Mouse (Mus musculus) left cerebral cortex, postnatal 4 days (tissue): ENCODE measurements at regions not wholly inside any gene's neighbourhood (a gene's known extent, or its start where the extent isn't known, plus 50 kb on each side); places are given as distances from the start of the nearest gene placed in this dataset.

Experiments used
- DNase-seq: peaks from one replicate; pipeline ENCODE4 v3.0.0-alpha.2; 2022
- intact Hi-C: fragments of 180-260 bp; cut with DNase I; formaldehyde crosslinking; loops from one replicate; pipeline ENCODE4 v1.15.1; 2025

DNA sequence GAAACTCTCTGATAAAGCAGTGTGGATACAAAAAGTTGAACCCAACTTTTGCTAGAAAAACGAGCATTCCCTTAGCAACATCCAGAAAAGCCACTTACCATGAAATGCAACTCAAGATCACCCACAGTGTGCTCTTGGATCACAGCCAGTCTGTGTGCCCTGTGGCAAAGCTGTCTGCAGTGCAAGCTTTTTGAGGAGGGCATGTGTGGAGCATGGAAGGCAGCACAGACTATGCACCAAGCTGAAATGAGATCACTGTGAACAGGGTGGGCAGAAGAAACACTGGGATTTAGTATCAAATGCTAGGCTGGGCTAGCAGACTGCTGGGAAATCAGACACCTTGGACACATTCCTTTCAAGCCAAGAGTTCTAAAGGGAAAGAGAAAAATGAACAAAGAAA, 162.4 kb downstream of the Sim1 start:
- peak; percentile 45 for DNase-seq
- intact Hi-C loops, result no loop called here

DNA sequence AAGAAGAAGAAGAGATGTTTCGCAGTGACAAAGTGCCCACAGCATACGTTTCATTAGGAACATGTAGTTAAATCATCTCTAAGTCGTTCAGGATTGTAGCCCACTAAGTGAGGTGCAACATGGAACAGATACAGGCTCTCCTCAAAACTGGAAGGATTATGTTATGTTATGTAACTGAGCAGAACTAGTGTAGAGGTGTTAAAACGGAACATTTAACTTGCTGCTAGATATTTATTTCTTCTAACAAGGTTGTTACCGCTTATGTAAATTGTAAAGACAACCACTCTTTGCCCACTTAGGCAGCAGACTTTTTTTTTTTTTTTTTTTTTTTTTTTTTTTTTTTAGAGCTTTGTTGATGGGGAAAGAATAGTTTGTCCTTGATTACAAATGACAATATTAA, 163.8 kb downstream of the Sim1 start:
- no peak for DNase-seq
- intact Hi-C loops, result no loop called here

DNA sequence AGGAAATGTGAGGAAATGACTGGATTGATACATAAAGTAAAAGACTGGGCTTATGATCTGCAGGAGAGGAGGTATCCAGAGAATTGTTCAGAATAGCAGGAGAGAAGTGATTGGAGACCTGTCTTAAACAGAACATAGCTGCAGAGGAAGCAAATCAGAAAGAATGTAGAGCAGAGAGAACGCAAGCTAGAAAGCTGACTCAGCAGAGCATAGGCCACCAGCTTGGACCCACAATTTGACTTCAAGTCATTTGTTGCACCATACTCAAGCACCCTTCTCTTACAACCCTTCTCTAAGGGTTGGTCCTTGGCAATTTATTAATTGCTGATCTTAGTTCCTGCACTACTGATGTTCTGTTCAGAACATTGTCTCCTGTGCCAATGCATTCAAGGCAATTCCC, 207.0 kb downstream of the Sim1 start:
- intact Hi-C loops, result no loop called here
- no peak for DNase-seq

DNA sequence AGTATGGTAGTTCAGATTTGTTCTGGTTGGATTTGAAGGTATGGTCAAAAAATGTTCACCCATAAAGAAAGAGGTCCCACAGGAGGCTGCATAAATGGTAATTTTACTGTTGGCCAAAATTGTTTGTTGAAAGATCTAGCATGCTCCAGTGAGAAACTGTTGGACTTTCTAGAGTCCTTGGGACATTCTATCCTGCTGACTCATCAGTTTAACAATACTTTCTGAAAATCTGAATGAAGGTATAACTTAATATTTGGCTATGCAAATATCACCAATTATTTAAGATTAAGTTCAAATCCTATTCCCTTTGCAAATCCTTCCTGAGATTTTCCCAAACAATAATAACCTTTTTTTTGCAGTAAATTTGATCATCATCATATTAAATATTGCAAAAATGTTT, 257.3 kb downstream of the Sim1 start:
- intact Hi-C loops, result no loop called here
- DNase-seq, result no peak

DNA sequence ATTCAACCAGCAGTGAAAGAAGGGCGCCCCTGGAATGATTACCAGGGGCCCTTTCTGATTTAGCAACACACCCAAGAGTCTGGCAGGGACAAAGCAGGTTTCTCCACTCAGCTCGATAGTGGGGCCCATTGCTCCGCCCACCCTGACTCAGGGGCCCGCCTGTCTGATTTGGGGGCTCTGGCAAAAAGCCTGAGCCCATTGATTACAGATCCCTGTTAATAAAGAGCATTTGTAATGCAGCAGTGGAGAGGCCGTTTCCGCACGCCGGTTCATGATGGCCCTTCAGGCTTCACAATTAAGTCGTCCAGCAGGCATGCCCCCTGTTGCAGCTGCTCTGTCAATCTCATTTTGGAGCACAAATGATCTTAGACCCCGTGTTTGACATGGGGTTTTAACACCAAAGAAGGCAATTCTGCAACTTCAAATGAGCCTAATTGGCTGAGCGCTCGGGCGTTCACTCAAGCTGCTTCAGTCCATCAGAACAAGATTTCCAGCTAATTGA, 259.0 kb downstream of the Sim1 start:
- intact Hi-C loops, result no loop called here
- peak; percentile 33 for DNase-seq

DNA sequence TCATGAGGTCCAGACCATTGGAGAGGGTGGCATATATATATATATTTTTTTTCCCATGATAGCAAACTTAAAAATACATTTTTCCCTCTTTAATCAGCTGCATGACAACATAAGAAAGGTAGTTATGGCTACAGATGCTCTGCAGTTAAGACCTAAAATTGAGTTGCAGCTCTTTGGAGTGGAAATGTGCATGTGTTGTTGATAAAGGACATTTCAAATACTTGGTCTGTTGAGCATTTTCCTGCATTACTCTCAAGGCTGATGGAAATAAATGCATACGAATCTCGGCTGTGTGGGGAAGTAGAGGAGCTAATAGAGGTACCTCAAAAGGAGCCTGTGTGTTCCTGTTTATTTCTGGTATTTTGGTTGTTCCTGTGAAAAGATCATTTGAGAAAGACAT, 259.5 kb downstream of the Sim1 start:
- no peak for DNase-seq

DNA sequence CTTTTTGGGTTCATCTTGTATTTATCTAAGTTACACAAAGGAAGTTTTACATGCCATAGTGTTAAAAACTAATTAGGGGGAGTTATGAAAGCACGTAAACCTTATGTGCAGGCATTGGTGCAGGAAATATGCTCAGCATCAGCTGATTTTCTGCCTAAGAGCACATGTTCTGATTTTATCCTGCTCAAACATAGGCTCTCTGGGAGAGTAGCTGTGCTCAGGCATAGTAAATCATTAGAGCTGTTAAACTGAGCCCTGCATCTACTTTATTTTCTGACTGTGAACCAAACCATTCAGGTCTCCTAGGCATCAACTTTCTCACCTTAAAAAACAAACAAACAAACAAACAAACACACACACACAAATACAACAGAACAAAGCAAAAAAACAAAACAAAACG, 260.2 kb downstream of the Sim1 start:
- DNase-seq, result no peak
- intact Hi-C loops, result no loop called here

More for the DNA sequence above, 259.5 kb downstream of the Sim1 start:
- intact Hi-C loops, result no loop called here

DNA sequence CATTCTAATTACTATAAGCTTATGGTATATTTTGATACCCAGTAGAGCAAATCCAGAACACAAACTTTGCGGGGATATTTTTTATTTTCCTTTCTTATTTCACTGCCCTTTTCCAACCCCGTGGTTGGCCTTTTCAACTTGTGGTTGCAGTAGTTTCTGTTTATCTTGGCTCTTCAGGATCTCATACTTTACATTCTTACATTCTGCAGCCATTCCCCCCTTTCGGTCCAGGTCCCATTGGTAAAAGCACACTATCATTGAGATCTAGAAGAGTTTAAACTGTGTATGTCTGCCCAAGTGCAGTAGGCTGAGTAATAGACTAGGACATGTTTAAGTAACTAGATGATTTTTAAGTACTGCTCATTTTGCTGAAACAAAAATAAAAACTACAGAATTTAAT, 279.1 kb downstream of the Sim1 start:
- intact Hi-C loops, result no loop called here
- DNase-seq, result no peak

DNA sequence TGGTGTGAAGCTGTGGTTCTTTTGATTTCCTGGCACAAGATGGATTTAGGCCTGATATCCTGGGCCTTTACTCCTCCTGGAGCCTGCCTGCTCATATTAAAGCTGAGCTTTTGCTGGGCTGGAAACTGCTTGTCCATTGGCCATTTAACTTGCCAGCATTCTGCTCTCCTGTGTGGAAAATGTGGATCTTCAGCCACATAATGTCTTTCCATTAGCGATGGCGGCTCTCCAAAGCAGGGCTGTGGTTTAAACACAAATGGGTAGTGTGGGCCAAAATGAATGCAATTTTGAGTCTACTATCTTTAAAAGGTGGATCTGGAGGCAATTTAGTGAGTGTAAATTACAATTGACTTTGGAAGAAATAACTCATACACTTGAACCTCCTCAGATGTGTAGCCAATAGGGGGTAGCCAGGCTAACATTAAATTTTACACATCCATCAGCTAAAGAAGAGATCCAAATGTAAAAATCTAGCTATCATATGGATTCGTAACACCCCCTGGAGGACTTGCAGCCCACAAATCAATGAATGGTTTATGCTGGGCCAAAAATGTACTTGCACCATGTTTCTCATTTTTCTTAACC, 281.5 kb downstream of the Sim1 start:
- intact Hi-C loops, result no loop called here

DNA sequence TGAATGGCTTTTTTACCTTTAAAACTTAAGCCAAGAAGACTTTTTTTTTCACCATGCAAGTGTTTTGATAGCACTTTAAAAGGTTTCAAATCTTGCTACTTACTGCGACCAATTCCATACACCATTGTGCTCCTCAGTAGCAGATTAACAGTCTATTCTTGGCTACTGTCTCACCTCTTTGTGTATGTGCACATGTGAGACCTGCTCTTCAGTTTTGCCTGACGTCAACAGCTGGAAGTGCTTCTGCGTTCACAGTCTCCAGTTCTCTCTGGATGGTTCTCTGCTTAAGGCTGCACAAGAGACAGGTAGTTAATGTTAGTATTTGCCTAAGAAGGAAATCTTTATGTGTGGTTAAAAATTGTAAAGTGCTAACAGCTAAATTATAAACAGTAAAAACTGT, 282.1 kb downstream of the Sim1 start:
- no peak for DNase-seq
- intact Hi-C loops, result no loop called here

More for the DNA sequence above, 281.5 kb downstream of the Sim1 start:
- peak; percentile 6 for DNase-seq

DNA sequence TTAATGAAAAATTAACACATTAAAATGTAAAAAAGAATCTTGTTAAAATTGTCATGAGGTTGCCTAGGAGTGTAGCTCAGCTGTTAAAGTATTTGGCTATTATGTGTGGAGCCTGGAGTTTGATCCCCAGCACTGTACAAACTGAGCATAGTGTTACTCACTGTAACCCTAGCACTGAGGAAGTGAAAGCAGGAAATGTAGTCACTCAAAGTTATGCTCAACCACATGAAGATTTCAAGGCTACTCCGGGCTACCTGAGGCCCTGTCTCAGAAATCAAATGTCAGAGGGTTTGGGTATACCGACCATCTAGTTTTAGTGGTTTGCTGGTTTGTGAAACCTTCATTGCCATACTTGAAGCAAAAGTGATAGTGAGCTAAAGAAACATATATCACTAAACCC, 287.2 kb downstream of the Sim1 start:
- no peak for DNase-seq
- intact Hi-C loops, result no loop called here

DNA sequence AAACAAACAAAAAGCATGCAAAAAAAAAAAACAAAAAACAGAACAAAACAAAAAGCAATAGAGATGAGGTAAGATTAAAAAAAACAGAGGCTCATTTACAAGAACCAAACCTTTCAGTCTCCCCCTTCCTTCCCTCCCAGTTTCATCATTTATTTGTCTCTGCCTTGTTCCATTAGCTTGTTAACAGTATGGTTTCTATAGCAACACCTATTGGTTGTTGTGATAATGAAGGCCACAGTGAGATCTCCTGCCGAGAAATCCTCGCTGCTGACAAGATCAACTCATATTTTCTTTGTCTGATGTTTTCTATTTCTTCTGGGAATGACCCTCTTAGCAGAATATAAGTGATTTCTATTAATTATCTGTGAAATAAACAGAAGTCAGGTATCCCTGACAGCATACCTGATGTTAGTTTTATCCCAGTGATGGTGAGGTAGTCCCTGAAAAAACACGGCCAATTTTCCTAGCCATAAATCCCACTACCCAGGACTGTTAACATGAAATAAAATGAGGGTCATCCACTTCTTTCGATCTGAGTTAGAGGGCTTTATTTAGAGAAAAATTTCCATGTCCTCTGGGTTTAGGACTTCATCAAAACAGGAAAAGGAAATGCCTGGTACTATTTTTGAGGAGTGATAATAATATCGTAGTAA, 288.9 kb upstream of the Gm49339 start:
- no peak for DNase-seq
- intact Hi-C loops, result no loop called here

DNA sequence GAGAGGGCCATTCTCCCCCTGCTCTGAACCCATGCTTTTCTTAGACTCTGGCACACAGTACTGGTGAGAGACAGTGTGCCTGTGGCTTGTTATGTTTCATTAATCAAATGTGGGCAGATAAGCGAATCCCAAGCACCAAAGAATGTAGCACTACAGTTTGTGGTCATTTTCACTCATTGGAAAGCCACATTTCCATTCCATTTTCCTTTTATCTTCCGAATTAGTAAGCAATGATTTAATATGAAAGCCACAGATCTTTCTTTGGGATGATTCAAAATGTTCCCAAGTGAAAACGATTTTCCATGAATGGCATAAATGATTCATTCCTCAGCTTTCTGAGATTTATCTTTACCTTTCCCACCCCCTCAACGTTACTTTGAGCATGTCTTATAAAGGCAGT, 260.9 kb upstream of the Gm49339 start:
- intact Hi-C loops, result no loop called here
- no peak for DNase-seq

DNA sequence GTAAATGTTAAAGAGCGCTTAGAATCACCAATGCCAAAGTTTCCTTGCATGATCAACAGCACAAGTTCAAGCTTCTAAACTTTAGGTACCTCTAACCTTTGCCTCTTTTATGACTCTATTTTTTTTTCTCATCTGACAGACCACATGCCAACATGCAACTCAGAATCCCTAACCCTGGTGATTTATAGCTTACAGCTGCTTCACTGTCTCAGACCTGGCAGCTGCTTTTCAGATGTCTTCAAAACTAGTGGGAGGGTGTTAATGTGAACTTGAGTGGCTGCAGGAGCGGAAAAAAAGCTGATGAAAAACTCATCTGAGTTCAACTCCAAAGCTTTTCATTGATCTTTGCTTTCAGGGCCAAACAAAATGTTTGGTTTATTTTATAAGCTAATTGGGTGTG, 246.8 kb upstream of the Gm49339 start:
- no peak for DNase-seq
- intact Hi-C loops, result no loop called here

DNA sequence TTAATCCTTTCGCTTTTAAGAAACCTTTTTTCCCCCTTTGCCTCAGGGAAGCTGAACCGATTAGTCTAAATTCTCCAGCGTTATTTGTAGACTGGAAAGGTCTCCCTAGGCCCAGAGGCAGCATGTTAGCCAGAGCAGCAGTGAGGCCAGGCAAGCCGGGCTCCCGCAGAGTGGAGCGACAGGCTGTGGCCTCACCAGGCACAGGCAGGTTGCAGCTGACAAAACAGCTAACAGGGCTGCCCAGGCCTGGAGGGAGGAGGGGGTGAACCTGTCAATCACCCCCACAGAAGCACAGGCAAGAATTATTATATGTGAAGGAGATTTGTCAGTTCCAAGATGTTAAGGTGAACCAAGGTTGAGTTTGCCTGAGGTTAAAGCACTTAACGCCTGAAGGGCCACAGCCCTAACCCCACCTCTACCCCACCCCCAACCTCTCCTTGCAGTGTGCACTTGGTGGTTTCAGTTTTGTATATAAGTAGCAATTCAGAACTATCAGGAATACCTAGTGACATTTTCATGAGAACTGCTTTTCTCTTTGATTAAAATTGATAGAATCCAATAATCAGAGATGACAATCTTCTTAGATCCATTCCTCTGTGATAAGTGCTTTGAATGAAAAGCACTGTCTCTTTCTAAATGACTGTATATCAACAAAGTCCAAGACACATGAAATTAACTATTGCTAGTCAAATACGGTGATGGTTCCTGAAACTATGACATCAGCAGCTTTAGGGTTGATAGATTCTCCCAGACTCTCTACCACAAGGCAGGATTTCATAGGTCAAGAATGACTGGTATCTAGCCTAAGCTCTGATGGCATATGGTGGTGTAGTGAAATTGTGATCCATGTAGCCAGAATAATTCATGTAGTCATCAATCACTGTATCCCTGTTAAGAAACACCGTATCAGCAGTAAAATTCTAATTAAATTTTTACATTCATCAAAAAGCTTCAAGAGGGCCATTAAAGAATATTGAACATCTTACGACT, 244.5 kb upstream of the Gm49339 start:
- intact Hi-C loops, result no loop called here
- DNase-seq, result peak; percentile 59

DNA sequence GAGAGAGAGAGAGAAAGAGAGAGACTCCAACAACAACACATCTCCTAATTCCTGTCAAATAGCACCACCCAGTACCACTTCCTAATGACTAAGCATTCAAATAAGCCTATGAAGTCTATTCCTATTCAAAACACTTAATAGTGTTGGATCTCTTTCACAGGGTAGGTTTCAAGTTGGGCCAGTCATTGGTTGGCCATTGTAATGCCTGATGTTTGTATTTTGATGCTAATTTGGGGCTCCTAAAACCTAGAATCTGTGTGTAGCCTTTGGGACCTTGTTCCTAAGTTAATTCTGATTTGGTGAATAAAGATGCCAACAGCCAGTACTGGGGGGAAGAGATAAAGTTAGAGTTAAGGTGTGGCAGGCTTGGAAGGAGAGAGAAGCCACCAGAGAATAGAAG, 242.3 kb upstream of the Gm49339 start:
- DNase-seq, result no peak
- intact Hi-C loops, result no loop called here

DNA sequence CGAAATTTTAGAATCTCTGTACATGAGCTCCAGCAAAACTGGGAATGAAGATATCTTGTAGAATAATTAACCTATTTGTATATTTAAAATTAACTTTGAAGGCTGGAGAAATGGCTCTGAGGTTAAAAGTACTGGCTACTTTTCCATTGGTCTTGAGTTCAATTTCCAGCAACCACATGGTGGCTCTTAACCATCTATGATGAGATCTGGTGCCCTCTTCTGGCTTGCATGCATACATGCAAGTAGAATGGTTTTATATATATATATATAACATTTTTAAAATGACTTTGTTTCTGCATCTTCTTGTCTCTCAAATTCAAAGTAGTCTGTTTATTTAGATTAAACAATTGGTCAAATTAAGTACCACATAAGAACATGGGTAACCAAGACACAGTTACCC, 227.0 kb upstream of the Gm49339 start:
- intact Hi-C loops, result no loop called here
- no peak for DNase-seq

DNA sequence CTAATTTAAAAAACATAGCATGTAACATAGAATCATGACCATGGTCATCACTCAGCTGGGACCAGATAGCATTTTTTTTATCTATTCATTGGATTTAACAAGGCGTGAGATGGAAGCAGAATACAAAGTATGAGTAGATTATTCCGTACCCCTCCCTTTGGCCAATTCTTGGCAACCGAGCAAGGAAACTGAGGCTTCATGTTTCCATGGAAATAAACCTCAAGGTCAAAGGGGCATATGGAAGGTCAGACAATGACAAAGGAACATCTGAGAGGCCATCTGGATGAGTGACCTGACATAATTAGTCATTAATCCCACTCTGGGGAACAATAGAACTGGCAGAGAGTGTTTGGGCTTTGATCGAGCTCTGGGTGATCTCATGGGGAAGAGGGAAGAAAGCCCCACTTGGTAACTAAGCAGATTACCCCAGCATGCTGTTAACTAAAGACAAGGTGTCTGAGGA, 222.8 kb upstream of the Gm49339 start:
- intact Hi-C loops, result no loop called here
- DNase-seq, result no peak

DNA sequence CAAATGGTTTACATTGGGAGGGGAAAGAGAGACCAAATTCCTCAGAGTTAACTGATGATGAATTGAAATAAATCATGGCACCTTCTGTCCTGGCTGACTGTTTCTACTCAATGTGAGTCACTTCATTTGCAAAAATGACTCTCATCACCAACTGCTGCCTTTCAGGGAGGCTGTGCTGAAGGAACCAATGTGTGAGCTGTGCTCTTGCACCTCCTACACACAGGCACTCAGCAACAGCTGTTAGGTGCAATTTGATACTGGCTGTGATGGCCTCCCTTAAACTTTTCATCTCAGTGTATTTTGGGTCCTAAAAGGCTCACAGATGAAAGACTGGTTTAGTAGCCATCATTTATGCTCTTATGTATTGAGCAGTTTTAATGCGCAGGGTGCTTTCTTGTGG, 209.0 kb upstream of the Gm49339 start:
- intact Hi-C loops, result no loop called here

DNA sequence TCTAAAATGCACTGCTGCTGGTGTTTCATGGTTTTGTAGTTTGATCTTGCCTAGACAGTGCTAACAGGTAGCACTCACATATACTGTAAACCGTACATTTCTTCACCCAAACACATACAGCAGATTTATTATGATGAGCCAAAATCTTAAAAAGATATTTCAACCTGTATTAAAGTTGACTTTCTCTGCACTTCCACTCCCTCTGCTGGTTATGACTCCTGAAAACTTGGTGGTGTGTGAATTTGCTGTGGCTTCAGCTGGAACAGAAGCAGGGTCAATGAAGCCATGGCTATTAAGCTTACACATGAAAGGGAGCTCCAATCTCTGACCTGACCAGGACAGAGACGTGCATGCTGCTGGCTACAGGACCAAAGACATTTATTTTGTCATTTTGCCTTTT, 202.2 kb upstream of the Gm49339 start:
- intact Hi-C loops, result no loop called here

More for the DNA sequence above, 209.0 kb upstream of the Gm49339 start:
- DNase-seq, result no peak

DNA sequence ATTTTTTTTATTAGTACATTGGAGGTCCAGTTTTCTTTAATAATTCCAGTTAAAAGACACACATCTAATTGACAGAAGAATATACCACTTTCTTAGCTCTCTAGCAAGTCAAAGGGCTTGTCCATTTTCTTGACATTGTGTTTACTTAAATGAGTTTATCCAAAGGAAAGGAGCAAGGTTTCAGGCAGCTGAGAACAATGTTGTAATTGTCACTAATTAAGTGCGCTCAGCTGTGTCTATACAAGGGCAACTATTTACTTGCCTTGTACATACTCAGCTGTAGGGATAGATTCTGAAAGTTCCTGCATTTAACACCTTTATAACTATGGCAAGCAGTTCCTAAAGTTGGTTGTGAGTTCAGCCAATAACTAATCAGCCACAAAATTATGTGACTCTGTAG, 198.0 kb upstream of the Gm49339 start:
- intact Hi-C loops, result no loop called here
- DNase-seq, result no peak

More for the DNA sequence above, 202.2 kb upstream of the Gm49339 start:
- DNase-seq, result no peak
